Mouse (Mus musculus) 3T3-L1 (cell line): ENCODE measurements at regions not wholly inside any gene's neighbourhood (a gene's known extent, or its start where the extent isn't known, plus 50 kb on each side); places are given as distances from the start of the nearest gene placed in this dataset.

ENCODE experiments used
- DNase-seq: peaks from one replicate; pipeline ENCODE4 v3.0.0-alpha.2; 2015; ENCODE audit warnings: low read depth, low spot score

- DNase-seq, result no peak
Observed at GRCm38 (mm10) chr13:78717686-78718431, 518.3 kb upstream of the Nr2f1 start.

DNA sequence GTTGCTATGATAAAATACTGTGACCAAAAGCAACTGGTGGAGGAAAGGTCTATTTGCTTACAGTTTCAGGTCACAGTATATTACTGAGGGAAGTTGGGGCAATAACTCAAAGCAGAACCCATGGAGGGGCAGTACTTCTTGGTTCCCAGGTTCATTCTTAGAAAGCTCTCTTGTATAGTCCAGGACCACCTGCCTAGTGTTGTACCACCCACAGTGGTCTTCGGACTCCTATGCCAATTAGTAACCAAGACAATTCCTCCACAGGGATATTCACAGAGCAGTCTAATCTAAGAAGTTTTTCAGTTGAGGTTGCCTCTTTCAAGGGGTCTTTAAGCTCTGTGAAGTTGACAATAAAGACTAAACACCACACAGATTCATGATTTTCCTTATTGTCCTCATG, 517.6 kb upstream of the Nr2f1 start:
- DNase-seq, result no peak

GRCm38 (mm10) chr13:78704693-78705092, 505.1 kb upstream of the Nr2f1 start:
- peak; percentile 75 for DNase-seq

GRCm38 (mm10) chr13:78697814-78698519, 498.4 kb upstream of the Nr2f1 start:
- no peak for DNase-seq

- peak; percentile 84 for DNase-seq
Observed at GRCm38 (mm10) chr13:78679255-78679895, 479.8 kb upstream of the Nr2f1 start.

DNA sequence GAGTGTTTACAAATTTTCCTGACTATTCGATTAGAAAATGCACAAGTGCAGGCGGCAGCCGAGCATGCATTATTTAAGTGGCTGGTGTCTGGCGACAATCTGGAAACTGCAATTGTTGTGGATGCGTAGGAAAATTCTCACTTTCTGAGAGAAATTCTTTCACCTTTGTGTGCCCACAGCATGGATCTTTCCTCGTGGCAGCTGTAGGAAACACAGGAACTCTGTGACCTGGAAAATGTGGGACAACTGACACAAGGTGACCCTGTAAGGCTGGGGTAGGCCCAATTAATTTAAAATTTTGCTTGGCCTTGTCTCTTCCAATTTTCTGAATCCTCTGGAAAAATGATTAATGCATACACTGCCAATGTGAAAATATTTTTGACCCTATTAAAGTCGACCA, 478.7 kb upstream of the Nr2f1 start:
- DNase-seq, result no peak

GRCm38 (mm10) chr13:78658285-78658684, 458.7 kb upstream of the Nr2f1 start:
- DNase-seq, result no peak

GRCm38 (mm10) chr13:78656766-78657165, 457.2 kb upstream of the Nr2f1 start:
- no peak for DNase-seq

GRCm38 (mm10) chr13:78656196-78656595, 456.6 kb upstream of the Nr2f1 start:
- no peak for DNase-seq

DNA sequence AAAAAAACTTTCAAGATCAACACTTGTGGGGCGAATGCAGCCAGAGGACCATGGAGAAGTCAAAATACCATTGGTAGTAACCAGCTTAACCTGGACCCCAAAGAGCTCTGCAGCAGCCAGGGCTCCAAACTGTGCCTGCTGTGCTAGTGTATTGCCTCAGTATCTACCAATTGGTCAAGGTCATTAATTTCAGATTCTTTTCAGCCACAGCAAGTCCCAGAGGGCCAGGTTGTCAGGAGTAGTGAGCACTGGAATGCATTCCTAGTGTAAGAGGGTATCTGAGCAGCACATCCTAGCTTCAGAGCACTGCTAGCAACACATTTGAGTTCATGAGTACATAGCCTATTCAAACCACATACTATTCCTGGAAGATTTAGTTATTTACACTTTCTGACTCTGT, 451.3 kb upstream of the Nr2f1 start:
- DNase-seq, result peak; percentile 34

- DNase-seq, result no peak
Observed at GRCm38 (mm10) chr13:78644556-78644955, 445.0 kb upstream of the Nr2f1 start.

DNA sequence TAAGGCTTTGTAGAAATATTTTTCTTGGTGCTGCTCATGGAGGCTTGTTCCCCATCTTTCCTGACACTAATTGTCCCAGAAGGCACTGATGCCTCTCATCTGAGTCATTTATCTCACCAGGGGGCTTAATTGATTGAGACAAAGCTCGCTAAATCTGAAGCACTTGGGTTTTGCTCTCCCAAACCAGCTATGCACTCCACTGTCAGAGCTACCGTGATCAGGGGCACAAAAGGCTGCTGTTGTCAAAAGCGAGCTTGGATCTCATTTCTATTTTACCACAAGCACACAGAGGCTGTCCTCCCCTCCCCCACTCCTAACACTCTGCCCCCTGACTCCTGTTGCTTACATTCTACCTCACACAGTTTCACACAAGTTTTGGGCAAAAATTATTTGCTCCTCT, 443.5 kb upstream of the Nr2f1 start:
- DNase-seq, result no peak

GRCm38 (mm10) chr13:78642443-78642729, 442.8 kb upstream of the Nr2f1 start:
- no peak for DNase-seq

DNA sequence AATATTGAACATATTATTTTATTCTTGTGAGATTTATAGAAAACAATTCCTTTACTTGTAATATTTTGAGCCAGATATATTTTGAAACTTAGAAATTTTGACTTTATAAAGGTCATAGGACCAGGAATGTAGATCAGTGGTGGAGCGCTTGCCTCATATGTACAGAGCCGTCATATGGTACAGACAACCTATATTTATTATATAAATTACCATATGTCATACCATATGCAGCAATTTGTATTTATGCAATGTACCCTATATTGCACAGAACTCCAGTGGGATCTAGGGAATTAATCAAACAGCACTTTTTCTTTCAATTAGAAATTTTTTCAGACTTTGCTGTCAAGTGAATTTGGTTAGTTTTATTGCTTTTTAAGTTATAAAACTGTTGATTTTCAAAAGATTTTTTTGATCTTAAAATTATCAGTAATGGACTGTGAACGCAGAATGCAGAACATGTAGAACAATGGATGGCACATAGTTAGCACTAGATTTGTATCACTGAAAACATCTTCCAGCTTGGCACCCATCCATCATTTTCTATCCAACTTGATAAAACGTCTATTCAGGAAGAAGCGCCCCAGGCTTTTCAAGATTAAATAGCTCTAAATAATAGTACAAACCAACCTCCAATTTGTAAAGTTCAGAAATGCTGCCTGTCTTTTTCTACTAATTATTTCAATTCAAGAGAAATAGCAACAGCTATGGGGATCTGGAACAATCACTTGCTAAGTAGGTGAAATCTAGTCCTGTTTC, 442.3 kb upstream of the Nr2f1 start:
- no peak for DNase-seq

DNA sequence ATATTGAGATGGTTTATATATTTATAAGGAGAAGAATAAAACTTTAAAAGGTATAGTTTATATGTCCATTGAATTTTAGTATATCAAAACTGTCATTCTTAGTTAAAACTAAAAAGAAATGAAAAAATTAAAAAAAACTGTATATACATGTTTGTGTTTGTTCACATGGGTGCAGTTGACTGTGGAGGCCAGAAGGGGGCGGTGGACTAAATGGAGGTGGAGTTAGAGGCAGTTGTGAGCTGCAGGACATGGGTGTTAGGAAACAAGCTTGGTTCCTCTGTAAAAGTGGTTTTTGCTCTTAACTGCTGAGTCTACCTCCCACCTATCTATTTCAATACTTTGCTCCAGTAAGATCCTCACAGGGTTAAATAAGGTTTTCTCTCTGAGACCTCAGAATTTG, 440.8 kb upstream of the Nr2f1 start:
- peak; percentile 13 for DNase-seq

DNA sequence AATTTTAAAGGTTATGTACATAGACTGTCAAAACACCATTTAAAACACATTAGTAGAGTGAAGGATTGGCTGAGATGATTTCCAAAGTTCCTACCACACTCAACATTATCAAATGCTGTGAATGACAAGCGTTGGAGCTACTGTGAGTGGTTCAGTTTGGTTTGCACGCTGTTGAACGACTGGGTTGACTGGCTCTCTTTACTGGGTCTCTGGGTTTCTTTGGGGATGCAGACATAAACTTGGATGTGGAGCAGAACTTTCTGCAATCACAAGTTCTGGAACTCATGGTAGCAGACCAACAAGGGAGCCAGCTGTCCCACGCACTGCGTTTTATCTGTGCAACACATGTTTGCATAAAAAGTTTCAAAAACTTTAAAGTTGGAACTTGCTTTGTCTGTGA, 438.9 kb upstream of the Nr2f1 start:
- no peak for DNase-seq

- no peak for DNase-seq
Observed at GRCm38 (mm10) chr13:78631609-78632008, 432.1 kb upstream of the Nr2f1 start.

- DNase-seq, result no peak
Observed at GRCm38 (mm10) chr13:78629041-78629727, 429.6 kb upstream of the Nr2f1 start.

DNA sequence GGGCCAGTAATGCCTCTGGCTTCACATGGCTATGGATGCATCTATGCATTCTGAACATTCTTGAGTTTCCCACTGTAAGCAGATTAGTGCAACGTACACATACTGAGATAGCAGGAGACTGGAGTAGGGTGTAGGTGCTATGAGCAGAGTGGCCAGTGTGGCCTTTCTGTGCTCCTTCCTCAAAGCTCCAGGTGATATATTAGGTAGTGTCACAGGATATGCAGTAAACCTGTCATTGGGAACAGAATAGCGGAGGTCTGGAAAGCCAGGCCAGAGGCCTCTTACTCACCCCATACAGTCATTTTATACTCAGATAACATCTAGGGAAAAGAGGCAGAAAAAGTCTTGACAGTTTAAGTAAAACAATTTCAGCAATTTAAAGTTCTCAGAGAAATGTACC, 424.1 kb upstream of the Nr2f1 start:
- no peak for DNase-seq

GRCm38 (mm10) chr13:78602861-78603211, 403.3 kb upstream of the Nr2f1 start:
- peak; percentile 42 for DNase-seq

DNA sequence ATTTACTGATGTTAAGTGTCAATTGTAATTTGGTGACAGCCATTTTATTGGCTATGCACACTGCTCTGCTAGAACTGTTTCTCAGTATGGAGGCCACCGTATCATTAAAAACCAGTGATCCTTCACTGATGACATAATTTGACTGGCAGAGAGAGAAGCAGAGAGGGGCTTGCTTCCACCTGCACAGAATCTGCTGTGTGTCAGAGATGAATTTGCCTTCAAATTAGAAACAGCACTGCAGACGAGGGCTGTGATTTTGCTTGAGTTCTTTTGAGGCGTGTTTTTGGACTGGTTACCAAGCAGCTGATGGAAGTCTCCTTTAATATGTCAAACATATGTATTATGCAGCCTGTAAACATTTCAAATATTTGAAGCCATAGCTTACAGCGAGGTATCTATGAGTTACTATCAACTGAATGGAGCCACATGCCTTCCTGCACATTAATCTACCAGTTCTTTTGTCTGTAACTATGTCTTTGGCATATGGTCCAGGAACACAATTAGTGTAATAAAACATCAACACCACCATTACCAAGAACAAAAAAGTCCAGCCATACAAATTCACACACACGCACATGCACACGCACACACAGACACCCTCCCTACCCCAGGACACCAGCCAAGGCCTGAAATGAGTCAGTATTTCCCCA, 402.8 kb upstream of the Nr2f1 start:
- no peak for DNase-seq
